ENCODE assay signal across 7 mouse cellular contexts in the genomic region with DNA sequence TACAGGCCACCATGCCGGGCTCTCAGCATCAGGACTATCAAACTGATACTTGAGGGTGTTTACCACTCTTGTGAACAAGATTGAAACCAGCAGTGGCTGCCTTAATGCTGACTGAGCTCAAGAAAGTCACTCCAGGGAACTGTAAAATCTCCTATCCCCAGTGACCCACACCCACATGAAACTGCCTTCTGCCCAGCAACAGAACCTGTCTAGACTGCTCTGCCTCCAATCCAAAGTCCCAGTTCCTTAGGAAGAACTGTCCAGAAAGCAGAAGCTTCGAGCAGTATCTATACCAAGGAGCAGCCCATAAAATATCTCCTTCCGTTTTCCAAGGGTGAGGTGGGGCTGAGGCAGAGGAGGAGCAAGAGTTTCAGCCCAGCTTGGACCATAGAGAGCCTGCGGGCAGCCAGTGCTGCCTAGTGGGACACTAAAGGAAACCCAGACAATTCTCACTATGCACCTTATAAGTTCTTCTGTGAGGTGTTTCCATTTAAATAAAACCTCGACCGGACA. TPM values are rescaled to one million over a fixed set of nuclear protein-coding genes. Genes with fewer than 3 reads are reported as not detected.
DNase-seq lines count a peak whose midpoint lies in the region; ATAC-seq and TF ChIP-seq lines count a peak whose summit lies in the region.
"Not testable (repeated sequence)": the region's sequence is repeated elsewhere in the genome, so short reads cannot be mapped to it uniquely, and the experiment has no call there.

No protein-coding gene starts in this region.

- CTCF ChIA-PET in Patski (lab: Charles Lee): not testable (repeated sequence)

- TF ChIP-seq CTCF in Patski (IDR thresholded peaks at IDR 0.05): not testable (repeated sequence)

- 7% methylated on average over 6 of the region's 6 CpGs for WGBS in embryonic facial prominence, embryonic 15.5 days
- 7% methylated on average over 5 of the region's 6 CpGs for WGBS in intestine, embryonic 14.5 days
- 11% methylated on average over 6 of the region's 6 CpGs for WGBS in limb, embryonic 11.5 days
- WGBS in neural tube, embryonic 14.5 days: 18% methylated on average over 5 of the region's 6 CpGs

- in situ Hi-C loops in Patski (cut with MboI; ENCODE audit: low pct_unique_long_range_greater_than_20kb): not testable (repeated sequence)

- not testable (repeated sequence) for DNase-seq in Patski (ENCODE audit: low read depth, low spot score)
- peak; percentile 35 to 57 for DNase-seq in heart, adult 9 months (ENCODE audit: low spot score in 2 of 2)
- peak; percentile 62 for DNase-seq in intestine, embryonic 14.5 days (ENCODE audit: low spot score)
- peak; percentile 34 for DNase-seq in limb, embryonic 11.5 days (ENCODE audit: low spot score)
- DNase-seq in lung, postnatal 4 days: peak; percentile 25 to 52

- H3K4me2 ChIP-seq in embryonic facial prominence, embryonic 15.5 days (replicated peaks): peak overlapping the region; percentile 77
- peak overlapping the region; percentile 62 for H3K4me2 ChIP-seq in intestine, embryonic 14.5 days (ENCODE audit: low read length)
- H3K4me2 ChIP-seq in limb, embryonic 11.5 days (ENCODE audit: low read depth, severe bottlenecking): peak overlapping the region; percentile 50
- H3K4me2 ChIP-seq in neural tube, embryonic 14.5 days (ENCODE audit: low read depth, low read length): peak overlapping the region; percentile 69

- peaks cover 18% of the 10 kb centered on the region for H3K4me1 ChIP-seq in embryonic facial prominence, embryonic 15.5 days
- peaks cover 14% of the 10 kb centered on the region for H3K4me1 ChIP-seq in intestine, embryonic 14.5 days (replicated peaks; ENCODE audit: control insufficient read depth, insufficient read depth, low read length)
- H3K4me1 ChIP-seq in limb, embryonic 11.5 days (ENCODE audit: control insufficient read depth, insufficient read depth, low read length); neural tube, embryonic 14.5 days (ENCODE audit: control insufficient read depth, insufficient read depth, low read length): not testable (repeated sequence)

- peak overlapping the region; percentile 74 for H3K27ac ChIP-seq in embryonic facial prominence, embryonic 15.5 days (replicated peaks)
- H3K27ac ChIP-seq in intestine, embryonic 14.5 days (ENCODE audit: low read depth): peak overlapping the region; percentile 48
- H3K27ac ChIP-seq in limb, embryonic 11.5 days (replicated peaks; ENCODE audit: low read depth, low read length): not testable (repeated sequence)
- 0 out of 2 replicates have a peak overlapping the region, but pooled peaks have one; percentile 45 for H3K27ac ChIP-seq in neural tube, embryonic 14.5 days (ENCODE audit: low read depth, low read length)

- H3K4me3 ChIP-seq in embryonic facial prominence, embryonic 15.5 days (replicated peaks): peak overlapping the region; percentile 60
- H3K4me3 ChIP-seq in intestine, embryonic 14.5 days (ENCODE audit: low read depth, low read length): peak overlapping the region; percentile 49
- H3K4me3 ChIP-seq in limb, embryonic 11.5 days (ENCODE audit: low read depth, low read length): peak overlapping the region; percentile 65
- peak overlapping the region; percentile 45 for H3K4me3 ChIP-seq in neural tube, embryonic 14.5 days (ENCODE audit: low read depth, low read length)

- peak overlapping the region; percentile 56 for H3K9ac ChIP-seq in embryonic facial prominence, embryonic 15.5 days
- H3K9ac ChIP-seq in intestine, embryonic 14.5 days (ENCODE audit: low read length): peak overlapping the region; percentile 63
- H3K9ac ChIP-seq in limb, embryonic 11.5 days (ENCODE audit: low read length): peak overlapping the region; percentile 78
- peak overlapping the region; percentile 64; the same call in 1 of the 2 replicates for H3K9ac ChIP-seq in neural tube, embryonic 14.5 days (replicated peaks; ENCODE audit: low read depth, low read length)

- peak; percentile 42 for ATAC-seq in Patski
- ATAC-seq in embryonic facial prominence, embryonic 15.5 days (ENCODE audit: insufficient number of reproducible peaks, low FRiP score, low TSS enrichment, low read depth): peak; percentile 74; the same call in 1 of the 2 replicates
- peak; percentile 84 for ATAC-seq in intestine, embryonic 14.5 days (replicated peaks; ENCODE audit: low FRiP score, low TSS enrichment, low read depth)
- ATAC-seq in limb, embryonic 11.5 days (ENCODE audit: insufficient number of reproducible peaks, low FRiP score, low TSS enrichment, low read depth): peak; percentile 63; the same call in 1 of the 2 replicates
- ATAC-seq in neural tube, embryonic 14.5 days (ENCODE audit: low read depth): peak; percentile 77

- not testable (repeated sequence) for H3K27me3 ChIP-seq in Patski; embryonic facial prominence, embryonic 15.5 days; intestine, embryonic 14.5 days (replicated peaks; ENCODE audit: control insufficient read depth, insufficient read depth, low read length); limb, embryonic 11.5 days (ENCODE audit: control insufficient read depth, insufficient read depth, low read length); neural tube, embryonic 14.5 days (ENCODE audit: control insufficient read depth, insufficient read depth, low read length)

- POLR2A ChIA-PET in Patski (lab: Charles Lee): not testable (repeated sequence)

- H3K9me3 ChIP-seq in embryonic facial prominence, embryonic 15.5 days (replicated peaks); intestine, embryonic 14.5 days (ENCODE audit: control insufficient read depth, low read length); limb, embryonic 11.5 days (ENCODE audit: control insufficient read depth, low read length); neural tube, embryonic 14.5 days (ENCODE audit: control insufficient read depth, low read length): not testable (repeated sequence)

- H3K36me3 ChIP-seq in embryonic facial prominence, embryonic 15.5 days: peaks cover 11% of the 10 kb centered on the region
- H3K36me3 ChIP-seq in intestine, embryonic 14.5 days (ENCODE audit: control insufficient read depth, insufficient read depth, low read length): peaks cover 18% of the 10 kb centered on the region
- not testable (repeated sequence) for H3K36me3 ChIP-seq in limb, embryonic 11.5 days (ENCODE audit: control insufficient read depth, insufficient read depth, low read length); neural tube, embryonic 14.5 days (ENCODE audit: control insufficient read depth, insufficient read depth, low read length)

RNA-seq across cellular contexts. Expression of a gene that starts 0.6 kb away (rescaled TPM):
- polyA plus RNA-seq in Patski (2021): 104 TPM
- polyA plus RNA-seq in embryonic facial prominence, embryonic 15.5 days (2015; fragmentation: Nextera tagmentation; extraction: Ambion mirVana): 69.8 and 71.8 TPM in 2 replicates
- polyA plus RNA-seq in intestine, embryonic 14.5 days (2014; fragmentation: Nextera tagmentation; extraction: Ambion mirVana): 75.1 and 78.0 TPM in 2 replicates
- polyA plus RNA-seq in limb, embryonic 11.5 days (2014; fragmentation: Nextera tagmentation; extraction: Ambion mirVana): 80.0 and 83.8 TPM in 2 replicates
- 33.9 and 53.9 TPM in 2 replicates for polyA plus RNA-seq in neural tube, embryonic 14.5 days (2014; fragmentation: Nextera tagmentation; extraction: Ambion mirVana)

RNA-seq across cellular contexts. Expression of a gene that starts 57.4 kb away (rescaled TPM):
- 6.2 TPM for polyA plus RNA-seq in Patski (2021)
- polyA plus RNA-seq in embryonic facial prominence, embryonic 15.5 days (2015; fragmentation: Nextera tagmentation; extraction: Ambion mirVana): 10.4 and 12.4 TPM in 2 replicates
- 18.3 and 20.4 TPM in 2 replicates for polyA plus RNA-seq in intestine, embryonic 14.5 days (2014; fragmentation: Nextera tagmentation; extraction: Ambion mirVana)
- polyA plus RNA-seq in limb, embryonic 11.5 days (2014; fragmentation: Nextera tagmentation; extraction: Ambion mirVana): 30.7 and 34.1 TPM in 2 replicates
- polyA plus RNA-seq in neural tube, embryonic 14.5 days (2014; fragmentation: Nextera tagmentation; extraction: Ambion mirVana): 6.3 TPM in 2 replicates
